Mouse (Mus musculus): Measurements from ENCODE around the gene Dst.

DNA sequence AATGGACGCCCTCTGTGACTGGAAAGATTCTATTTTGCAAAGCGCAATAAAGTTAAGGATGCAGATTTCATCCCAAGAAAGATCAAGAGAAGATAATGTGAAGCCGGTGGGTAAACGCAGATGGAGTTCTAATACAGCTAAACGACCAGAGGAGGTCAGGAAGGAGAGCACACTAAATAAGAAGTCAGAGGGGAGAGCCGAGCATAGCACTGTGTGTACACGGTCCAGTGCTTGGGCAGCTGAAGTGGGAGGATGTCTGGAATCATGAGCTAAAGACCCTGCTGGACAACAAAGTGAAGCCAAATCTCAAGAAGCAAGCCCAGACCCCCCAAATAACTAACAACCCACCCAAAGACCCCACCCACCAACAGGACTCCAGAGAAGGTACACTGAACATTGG, 14.9 kb downstream of the Dst start:
- TF ChIP-seq CTCF (conservative IDR thresholded peaks at IDR 0.05; ENCODE audit: low read length) (no peak), NANOG (IDR thresholded peaks at IDR 0.05; ENCODE audit: borderline replicate concordance, low read length) (no peak), POU5F1 (IDR thresholded peaks at IDR 0.05; ENCODE audit: borderline replicate concordance, low read length) (no peak)

Data from E14TG2a.4 (cell line).